Mouse (Mus musculus): ENCODE measurements around the gene Gm45062. TPM values are rescaled to one million over a fixed set of nuclear protein-coding genes. Genes with fewer than 3 reads are reported as not detected.

Gene Gm45062
- polyA plus RNA-seq, 1 experiment from 2014 or later = 9.2 TPM

GRCm38 (mm10) chr6:8373051-8373450 is 113.8 kb downstream of the Gm45062 start:
- no peaks in the 10 kb centered on the region for H3K27me3 ChIP-seq (replicated peaks)
- H3K9ac ChIP-seq = no peak overlapping the region
- H3K4me2 ChIP-seq = no peak overlapping the region
- H3K9me3 ChIP-seq (replicated peaks) = no peaks in the 10 kb centered on the region
- H3K4me1 ChIP-seq (replicated peaks) = no peaks in the 10 kb centered on the region; the same call in 1 of the 2 replicates
- no peak for ATAC-seq (ENCODE audit: insufficient number of reproducible peaks, low FRiP score)
- 74% methylated on average over 2 of the region's 2 CpGs for WGBS
- H3K4me3 ChIP-seq = no peak overlapping the region
- H3K36me3 ChIP-seq = peaks cover 5% of the 10 kb centered on the region
- no peak overlapping the region for H3K27ac ChIP-seq (ENCODE audit: poor library complexity, severe bottlenecking)

- Histone ChIP-seq H3K27ac (ENCODE audit: poor library complexity, severe bottlenecking) (no peak overlapping the region), H3K4me3 (no peak overlapping the region), H3K4me1 (replicated peaks) (no peaks in the 10 kb centered on the region; the same call in 1 of the 2 replicates), H3K4me2 (no peak overlapping the region), H3K36me3 (peaks cover 7% of the 10 kb centered on the region), H3K9me3 (replicated peaks) (no peaks in the 10 kb centered on the region), H3K9ac (no peak overlapping the region), H3K27me3 (replicated peaks) (no peaks in the 10 kb centered on the region)
- WGBS = 52% methylated on average over 8 of the region's 8 CpGs
- ATAC-seq (ENCODE audit: insufficient number of reproducible peaks, low FRiP score) = no peak
Measured at GRCm38 (mm10) chr6:8373851-8374250, 114.6 kb downstream of the Gm45062 start.

DNA sequence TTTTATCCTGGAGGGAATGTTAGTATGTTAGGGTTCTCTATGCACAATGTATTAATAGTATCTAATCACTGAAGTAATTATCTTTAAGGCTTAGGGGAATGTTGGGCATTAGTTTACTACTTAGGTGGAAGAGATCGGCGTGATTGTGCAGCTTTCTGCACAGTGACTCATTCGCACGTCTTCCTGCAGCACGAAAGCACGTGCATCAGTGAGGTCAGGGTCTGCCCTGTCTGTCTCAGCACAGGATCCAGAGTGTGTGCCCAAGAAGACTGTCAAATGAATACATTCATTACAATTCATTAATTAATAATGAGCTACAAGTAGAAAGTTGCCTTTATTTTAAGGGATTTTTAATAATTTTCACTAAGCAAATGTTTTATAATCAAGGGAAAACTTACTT is 115.0 kb downstream of the Gm45062 start:
- H3K27ac ChIP-seq (ENCODE audit: poor library complexity, severe bottlenecking) = no peak overlapping the region
- H3K9ac ChIP-seq = no peak overlapping the region
- no peak overlapping the region for H3K4me2 ChIP-seq
- no peaks in the 10 kb centered on the region; the same call in 1 of the 2 replicates for H3K4me1 ChIP-seq (replicated peaks)
- H3K36me3 ChIP-seq = peaks cover 7% of the 10 kb centered on the region
- no peaks in the 10 kb centered on the region for H3K9me3 ChIP-seq (replicated peaks)
- H3K27me3 ChIP-seq (replicated peaks) = no peaks in the 10 kb centered on the region
- 56% methylated on average over 6 of the region's 6 CpGs for WGBS
- no peak overlapping the region for H3K4me3 ChIP-seq
- no peak for ATAC-seq (ENCODE audit: insufficient number of reproducible peaks, low FRiP score)

DNA sequence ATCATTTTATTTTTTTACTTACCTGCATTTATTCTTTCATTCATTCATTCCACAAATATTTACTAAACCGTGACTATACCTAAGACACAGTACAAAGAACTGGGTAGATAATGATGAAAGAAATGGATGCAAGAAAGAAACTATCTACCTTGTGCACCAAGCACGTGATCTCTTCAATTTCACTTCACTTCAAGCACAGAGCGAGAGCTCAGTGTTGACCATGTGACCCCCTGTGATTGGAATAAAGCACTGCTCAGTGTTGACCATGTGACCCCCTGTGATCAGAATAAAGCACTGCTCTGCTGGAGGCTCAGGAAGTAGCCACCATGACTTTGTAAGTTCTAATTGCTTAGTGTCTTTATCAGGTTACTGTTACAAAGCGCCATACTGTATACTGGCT is 115.5 kb downstream of the Gm45062 start:
- 85% methylated on average over 4 of the region's 4 CpGs for WGBS
- no peaks in the 10 kb centered on the region; the same call in 1 of the 2 replicates for H3K4me1 ChIP-seq (replicated peaks)
- ATAC-seq (ENCODE audit: insufficient number of reproducible peaks, low FRiP score) = no peak
- H3K27ac ChIP-seq (ENCODE audit: poor library complexity, severe bottlenecking) = no peak overlapping the region
- peaks cover 7% of the 10 kb centered on the region for H3K36me3 ChIP-seq
- H3K9ac ChIP-seq = no peak overlapping the region
- H3K4me2 ChIP-seq = no peak overlapping the region
- H3K9me3 ChIP-seq (replicated peaks) = no peaks in the 10 kb centered on the region
- H3K27me3 ChIP-seq (replicated peaks) = no peaks in the 10 kb centered on the region
- H3K4me3 ChIP-seq = no peak overlapping the region

- Histone ChIP-seq H3K36me3 (peaks cover 7% of the 10 kb centered on the region), H3K4me2 (no peak overlapping the region), H3K27ac (ENCODE audit: poor library complexity, severe bottlenecking) (no peak overlapping the region), H3K27me3 (replicated peaks) (no peaks in the 10 kb centered on the region), H3K4me3 (no peak overlapping the region), H3K9me3 (replicated peaks) (no peaks in the 10 kb centered on the region), H3K4me1 (replicated peaks) (no peaks in the 10 kb centered on the region; the same call in 1 of the 2 replicates), H3K9ac (no peak overlapping the region)
- 87% methylated on average over 5 of the region's 5 CpGs for WGBS
- ATAC-seq (ENCODE audit: insufficient number of reproducible peaks, low FRiP score) = no peak
Measured at GRCm38 (mm10) chr6:8376351-8376750, 117.1 kb downstream of the Gm45062 start.

DNA sequence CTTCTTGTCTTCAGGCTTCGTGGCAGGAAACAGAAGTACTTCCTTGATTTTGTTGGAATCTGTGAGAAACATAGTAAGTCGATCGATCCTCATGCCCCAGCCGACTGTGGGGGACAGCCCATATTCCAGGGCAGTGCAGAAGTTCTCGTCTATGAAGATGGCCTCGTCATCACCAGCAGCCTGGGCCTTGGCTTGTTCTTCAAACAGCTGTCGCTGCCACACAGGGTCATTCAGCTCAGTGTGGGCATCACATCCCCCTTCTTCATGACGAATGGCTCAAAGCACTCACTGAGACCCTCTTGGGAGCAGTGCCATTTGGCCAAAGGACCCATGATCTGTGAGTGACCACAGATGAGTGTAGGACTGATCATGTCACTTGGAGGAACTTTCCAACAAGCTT is 118.4 kb downstream of the Gm45062 start:
- no peak overlapping the region for H3K4me2 ChIP-seq
- 88% methylated on average over 8 of the region's 8 CpGs for WGBS
- H3K27me3 ChIP-seq (replicated peaks) = no peaks in the 10 kb centered on the region
- no peaks in the 10 kb centered on the region; the same call in 1 of the 2 replicates for H3K4me1 ChIP-seq (replicated peaks)
- H3K9ac ChIP-seq = no peak overlapping the region
- no peak overlapping the region for H3K27ac ChIP-seq (ENCODE audit: poor library complexity, severe bottlenecking)
- H3K4me3 ChIP-seq = no peak overlapping the region
- H3K36me3 ChIP-seq = peaks cover 7% of the 10 kb centered on the region
- ATAC-seq (ENCODE audit: insufficient number of reproducible peaks, low FRiP score) = no peak
- H3K9me3 ChIP-seq (replicated peaks) = no peaks in the 10 kb centered on the region

DNA sequence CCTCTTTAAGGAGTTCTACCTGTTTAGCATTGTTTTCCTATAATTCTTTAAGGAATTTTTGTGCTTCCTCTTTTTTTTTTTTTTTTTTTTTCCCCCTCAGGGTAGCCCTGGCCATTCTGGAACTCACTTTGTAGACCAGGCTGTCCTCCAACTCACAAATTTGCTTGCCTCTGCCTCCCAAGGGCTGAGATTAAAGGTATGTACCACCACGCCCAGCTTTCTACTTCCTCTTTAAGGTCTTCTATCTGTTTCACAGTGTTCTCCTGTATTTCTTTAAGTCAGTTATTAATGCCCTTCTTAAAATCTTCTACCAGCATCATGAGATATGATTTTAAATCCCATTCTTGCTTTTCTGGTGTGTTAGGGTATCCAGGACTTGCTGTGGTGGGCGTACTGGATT is 130.1 kb downstream of the Gm45062 start:
- Histone ChIP-seq H3K4me2 (no peak overlapping the region), H3K27me3 (replicated peaks) (no peaks in the 10 kb centered on the region), H3K4me3 (no peak overlapping the region), H3K9ac (no peak overlapping the region), H3K27ac (ENCODE audit: poor library complexity, severe bottlenecking) (no peak overlapping the region), H3K36me3 (no peaks in the 10 kb centered on the region), H3K9me3 (replicated peaks) (no peaks in the 10 kb centered on the region), H3K4me1 (replicated peaks) (no peaks in the 10 kb centered on the region)
- WGBS = 93% methylated on average over 2 of the region's 2 CpGs
- ATAC-seq (ENCODE audit: insufficient number of reproducible peaks, low FRiP score) = no peak

DNA sequence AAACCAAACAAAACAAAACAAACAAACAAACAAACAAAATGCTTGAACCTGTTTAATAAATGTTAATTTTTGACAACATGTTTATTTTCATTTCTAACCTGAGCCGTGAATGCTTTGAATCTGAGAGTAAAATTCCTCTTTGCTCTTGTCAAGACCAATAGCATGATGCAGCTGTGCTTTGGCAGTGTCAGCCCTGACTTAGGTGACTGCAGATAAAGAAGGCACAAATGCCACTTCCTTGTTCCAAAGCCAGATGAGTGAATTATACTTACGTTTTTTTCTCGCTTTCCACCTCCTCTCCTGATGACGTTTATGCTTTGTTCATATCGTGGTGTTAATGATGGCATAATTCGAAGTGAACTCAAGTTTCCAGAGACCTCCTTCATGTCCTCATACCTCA is 131.0 kb downstream of the Gm45062 start:
- 88% methylated on average over 6 of the region's 6 CpGs for WGBS
- H3K27ac ChIP-seq (ENCODE audit: poor library complexity, severe bottlenecking) = no peak overlapping the region
- no peaks in the 10 kb centered on the region for H3K36me3 ChIP-seq
- no peak overlapping the region for H3K9ac ChIP-seq
- no peaks in the 10 kb centered on the region for H3K9me3 ChIP-seq (replicated peaks)
- ATAC-seq (ENCODE audit: insufficient number of reproducible peaks, low FRiP score) = no peak
- H3K4me2 ChIP-seq = no peak overlapping the region
- H3K27me3 ChIP-seq (replicated peaks) = no peaks in the 10 kb centered on the region
- H3K4me1 ChIP-seq (replicated peaks) = no peaks in the 10 kb centered on the region
- no peak overlapping the region for H3K4me3 ChIP-seq

GRCm38 (mm10) chr6:8390935-8391334 is 131.7 kb downstream of the Gm45062 start:
- no peak overlapping the region for H3K9ac ChIP-seq
- H3K4me2 ChIP-seq = no peak overlapping the region
- H3K4me1 ChIP-seq (replicated peaks) = no peaks in the 10 kb centered on the region
- no peaks in the 10 kb centered on the region for H3K36me3 ChIP-seq
- H3K27me3 ChIP-seq (replicated peaks) = no peaks in the 10 kb centered on the region
- 88% methylated on average over 2 of the region's 2 CpGs for WGBS
- no peak overlapping the region for H3K4me3 ChIP-seq
- no peaks in the 10 kb centered on the region for H3K9me3 ChIP-seq (replicated peaks)
- ATAC-seq (ENCODE audit: insufficient number of reproducible peaks, low FRiP score) = no peak
- no peak overlapping the region for H3K27ac ChIP-seq (ENCODE audit: poor library complexity, severe bottlenecking)

DNA sequence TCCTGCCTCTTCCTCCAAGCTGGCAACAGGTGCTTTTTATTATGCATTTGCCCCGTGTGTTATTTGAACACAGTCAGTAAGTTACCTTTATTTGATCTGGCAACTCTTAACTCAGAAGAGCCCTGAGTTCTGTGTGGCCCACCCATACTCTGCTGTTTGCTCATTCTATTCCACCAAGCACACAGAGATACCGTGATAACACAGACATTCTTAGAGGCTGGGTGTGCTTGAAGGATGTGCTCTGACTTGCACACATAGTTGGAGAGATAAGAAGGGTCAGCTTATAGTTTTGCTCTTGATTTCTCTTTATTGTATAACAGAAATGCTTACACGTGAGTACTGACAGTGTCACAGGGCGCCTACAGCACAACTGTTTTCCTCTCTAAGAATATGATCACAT is 133.8 kb downstream of the Gm45062 start:
- Histone ChIP-seq H3K4me1 (replicated peaks) (no peaks in the 10 kb centered on the region), H3K4me2 (no peak overlapping the region), H3K4me3 (no peak overlapping the region), H3K27me3 (replicated peaks) (no peaks in the 10 kb centered on the region), H3K36me3 (no peaks in the 10 kb centered on the region), H3K9me3 (replicated peaks) (no peaks in the 10 kb centered on the region), H3K27ac (ENCODE audit: poor library complexity, severe bottlenecking) (no peak overlapping the region), H3K9ac (no peak overlapping the region)
- 67% methylated on average over 4 of the region's 4 CpGs for WGBS
- no peak for ATAC-seq (ENCODE audit: insufficient number of reproducible peaks, low FRiP score)

DNA sequence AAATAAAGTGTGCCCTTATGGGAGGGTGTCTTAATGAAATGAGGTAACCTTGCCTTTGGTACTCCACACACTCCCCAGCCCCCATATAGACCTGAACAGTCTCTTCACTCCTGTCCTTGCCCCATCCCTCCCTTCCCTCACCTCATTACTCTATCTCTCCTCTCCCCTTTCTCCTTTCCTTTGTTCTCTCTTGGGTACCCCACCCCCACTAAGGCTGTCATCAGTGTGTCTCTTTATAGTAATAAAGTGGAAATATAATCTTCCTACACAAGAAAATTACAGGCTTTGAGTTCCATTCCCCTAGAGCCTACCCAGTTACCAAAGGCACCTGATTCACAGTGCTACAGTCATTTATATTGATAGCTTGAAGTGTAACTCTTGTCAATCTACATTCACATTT is 134.8 kb downstream of the Gm45062 start:
- Histone ChIP-seq H3K4me2 (no peak overlapping the region), H3K4me3 (no peak overlapping the region), H3K9ac (no peak overlapping the region), H3K9me3 (replicated peaks) (no peaks in the 10 kb centered on the region), H3K27me3 (replicated peaks) (no peaks in the 10 kb centered on the region), H3K4me1 (replicated peaks) (no peaks in the 10 kb centered on the region), H3K27ac (ENCODE audit: poor library complexity, severe bottlenecking) (no peak overlapping the region), H3K36me3 (no peaks in the 10 kb centered on the region)
- ATAC-seq (ENCODE audit: insufficient number of reproducible peaks, low FRiP score) = no peak

GRCm38 (mm10) chr6:8395061-8395460 is 135.8 kb downstream of the Gm45062 start:
- Histone ChIP-seq H3K27me3 (replicated peaks) (no peaks in the 10 kb centered on the region), H3K4me3 (no peak overlapping the region), H3K4me2 (no peak overlapping the region), H3K9me3 (replicated peaks) (no peaks in the 10 kb centered on the region), H3K4me1 (replicated peaks) (no peaks in the 10 kb centered on the region), H3K9ac (no peak overlapping the region), H3K36me3 (no peaks in the 10 kb centered on the region), H3K27ac (ENCODE audit: poor library complexity, severe bottlenecking) (no peak overlapping the region)
- no peak for ATAC-seq (ENCODE audit: insufficient number of reproducible peaks, low FRiP score)
- WGBS = 60% methylated on average over 4 of the region's 4 CpGs

Measured in heart, embryonic 12.5 days (tissue).